Mouse (Mus musculus) Patski (cell line): ENCODE measurements around the gene Eml1. TPM values are rescaled to one million over a fixed set of nuclear protein-coding genes. Genes with fewer than 3 reads are reported as not detected.

Experiments
- ATAC-seq: fragments of 100-300 bp; one replicate; pipeline ENCODE4 v1.8.0; 2021
- CTCF ChIA-PET: fragments of 350-600 bp; sonication (Branson Sonifier 250); formaldehyde crosslinking; loops from one replicate; lab custom pipeline; 2022; ENCODE audit warnings: inconsistent platforms; lab: Charles Lee
- POLR2A ChIA-PET: fragments of 350-600 bp; sonication (Branson Sonifier 250); formaldehyde crosslinking; loops from one replicate; lab custom pipeline; 2022; ENCODE audit warnings: antibody characterized with exemption, inconsistent platforms; lab: Charles Lee
- DNase-seq: peaks from one replicate; pipeline ENCODE4 v3.0.0-alpha.2; 2011; ENCODE audit warnings: low read depth, low spot score
- H3K27me3 ChIP-seq: fragments of 371-371 bp; one replicate; pipeline ENCODE4 v1.5.1; 2021
- CTCF ChIP-seq: fragments of 100-300 bp; IDR thresholded peaks from one replicate; pipeline ENCODE4 v1.5.1; 2021
- in situ Hi-C: fragments of 300-500 bp; cut with MboI; formaldehyde crosslinking; loops from 3 replicates; pipeline ENCODE4 v1.11.1; 2018; ENCODE audit warnings: low pct_unique_long_range_greater_than_20kb, mixed read lengths
- polyA plus RNA-seq: library from polyadenylated mRNA; unstranded; gene quantifications from one replicate; pipeline ENCODE4 v1.2.3, GENCODE M21; 2021

Gene Eml1
- polyA plus RNA-seq, 1 experiment from 2014 or later: 56.9 TPM

DNA sequence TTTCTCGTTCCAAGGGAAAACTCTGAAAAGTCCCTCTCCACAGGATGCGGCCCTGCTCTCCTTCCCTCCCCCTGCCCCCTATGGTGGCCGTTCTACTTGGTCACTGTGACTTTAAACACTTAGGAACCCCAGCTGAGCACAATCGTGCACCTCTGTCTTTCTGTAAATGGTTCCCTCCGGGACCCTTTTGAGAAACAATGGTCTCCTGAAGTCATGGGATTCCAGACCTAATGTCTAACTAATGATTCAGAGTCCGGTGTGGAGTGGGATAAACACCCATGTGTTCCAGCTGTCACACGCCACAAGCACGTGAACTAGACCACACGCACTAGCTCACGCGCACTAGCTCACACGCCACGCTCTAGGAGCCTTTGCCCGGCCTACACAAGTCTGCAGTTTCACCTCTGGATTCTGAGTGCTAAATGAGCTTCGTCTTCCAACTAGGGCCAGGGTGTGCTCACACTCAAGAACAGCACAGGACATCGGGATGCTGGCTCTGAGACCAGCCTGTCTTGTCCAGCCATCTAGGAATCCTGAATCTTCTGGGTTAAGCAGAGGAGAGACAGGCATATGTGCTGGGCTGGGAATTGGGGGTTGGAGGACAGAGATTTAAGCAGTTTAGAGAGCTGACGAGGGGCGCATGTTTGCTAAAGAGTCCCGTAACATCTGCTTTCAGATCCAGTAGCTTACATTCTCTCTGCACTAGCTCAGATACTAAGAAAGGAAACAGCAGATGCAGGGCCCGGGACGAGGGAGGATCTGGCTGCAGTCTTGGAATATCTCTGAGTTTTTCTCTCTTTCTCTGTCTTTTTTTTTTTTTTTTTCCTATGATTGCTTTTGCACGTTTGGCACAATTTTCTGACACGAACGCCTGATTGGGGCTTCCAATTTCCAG, 65.5 kb downstream of the Eml1 start:
- CTCF ChIA-PET: interaction anchor here (1.0 to 1.2 kb wide), 2 partner anchors 12 to 14 kb away, joined by 3 to 4 read pairs; no protein-coding TSS in a partner anchor
- in situ Hi-C loops: no loop called here
- POLR2A ChIA-PET: interaction anchor here (0.7 kb wide), 1 partner anchor 233 kb away, joined by 4 read pairs; no protein-coding TSS in a partner anchor
- no peak for TF ChIP-seq CTCF
- no peak for DNase-seq
- H3K27me3 ChIP-seq: no peaks in the 10 kb centered on the region
- ATAC-seq: no peak

DNA sequence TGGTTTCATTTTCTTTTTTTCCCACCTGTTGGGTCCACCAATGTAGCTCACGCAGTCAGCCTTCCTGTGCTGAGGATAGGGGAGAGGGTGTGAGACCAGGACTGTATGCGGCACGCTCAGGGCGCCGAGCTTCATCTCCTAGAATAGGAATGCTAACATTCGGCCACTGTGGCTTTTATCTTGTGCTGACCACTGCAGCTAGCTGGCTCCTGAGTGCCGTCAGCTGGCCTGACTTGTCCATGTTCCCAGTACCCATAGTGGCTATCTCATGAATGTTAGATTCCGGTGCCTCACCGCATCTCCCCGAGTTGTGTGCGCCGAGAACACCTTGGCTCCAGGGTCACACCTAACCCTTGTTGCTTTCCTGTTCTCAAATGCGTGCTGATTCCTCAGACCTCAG, 66.7 kb downstream of the Eml1 start:
- no peak for ATAC-seq
- no peaks in the 10 kb centered on the region for H3K27me3 ChIP-seq
- in situ Hi-C loops: no loop called here
- no peak for TF ChIP-seq CTCF
- CTCF ChIA-PET: interaction anchor here (1.2 kb wide), 1 partner anchor 15 kb away, joined by 3 read pairs; no protein-coding TSS in a partner anchor
- POLR2A ChIA-PET: no interaction called here
- DNase-seq: no peak

DNA sequence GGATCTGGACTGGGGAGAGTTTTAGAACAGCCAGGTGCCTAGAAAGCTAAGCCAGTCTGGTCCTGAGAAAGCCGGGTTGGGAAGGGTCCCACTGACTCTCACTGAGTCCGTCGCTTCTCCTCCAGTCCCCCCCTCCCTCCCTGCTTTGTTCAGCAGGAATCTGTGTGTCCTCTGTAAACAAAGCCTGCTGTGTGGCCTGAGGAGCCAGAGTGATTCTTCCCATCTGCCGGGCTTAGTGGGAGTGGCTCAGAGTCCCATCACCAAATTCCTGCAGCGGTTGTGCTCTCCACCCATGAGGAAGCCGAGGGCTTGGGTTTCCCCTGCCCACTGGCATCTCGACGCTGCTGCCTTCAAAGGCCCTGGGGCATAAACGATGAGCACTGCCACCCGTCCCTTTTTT, 72.5 kb downstream of the Eml1 start:
- no peak for TF ChIP-seq CTCF
- ChIA-PET POLR2A (no interaction called here), CTCF (no interaction called here)
- DNase-seq (no peak), ATAC-seq (no peak)
- no peaks in the 10 kb centered on the region for H3K27me3 ChIP-seq
- in situ Hi-C loops: no loop called here

DNA sequence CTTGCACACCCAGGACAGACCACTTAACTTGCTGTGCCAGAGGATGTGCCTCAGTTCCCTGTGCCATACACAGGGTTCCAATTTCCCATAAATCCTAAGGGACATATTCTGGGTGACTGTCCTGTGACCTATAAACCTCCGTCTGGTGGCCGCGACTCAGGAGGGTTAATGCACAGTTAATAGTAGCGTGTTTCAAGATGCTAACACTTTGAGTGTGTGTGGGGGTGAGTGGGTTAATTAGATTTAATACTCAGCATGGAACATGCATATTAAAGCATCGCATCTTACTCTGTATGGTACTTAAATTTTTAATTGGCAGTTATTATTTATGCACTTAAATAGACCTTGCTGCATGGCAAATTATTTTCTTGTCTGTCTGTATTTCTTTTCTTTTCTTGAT, 73.0 kb downstream of the Eml1 start:
- DNase-seq (no peak), ATAC-seq (no peak)
- in situ Hi-C loops: no loop called here
- no peak for TF ChIP-seq CTCF
- no peaks in the 10 kb centered on the region for H3K27me3 ChIP-seq
- CTCF ChIA-PET: no interaction called here
- POLR2A ChIA-PET: no interaction called here

DNA sequence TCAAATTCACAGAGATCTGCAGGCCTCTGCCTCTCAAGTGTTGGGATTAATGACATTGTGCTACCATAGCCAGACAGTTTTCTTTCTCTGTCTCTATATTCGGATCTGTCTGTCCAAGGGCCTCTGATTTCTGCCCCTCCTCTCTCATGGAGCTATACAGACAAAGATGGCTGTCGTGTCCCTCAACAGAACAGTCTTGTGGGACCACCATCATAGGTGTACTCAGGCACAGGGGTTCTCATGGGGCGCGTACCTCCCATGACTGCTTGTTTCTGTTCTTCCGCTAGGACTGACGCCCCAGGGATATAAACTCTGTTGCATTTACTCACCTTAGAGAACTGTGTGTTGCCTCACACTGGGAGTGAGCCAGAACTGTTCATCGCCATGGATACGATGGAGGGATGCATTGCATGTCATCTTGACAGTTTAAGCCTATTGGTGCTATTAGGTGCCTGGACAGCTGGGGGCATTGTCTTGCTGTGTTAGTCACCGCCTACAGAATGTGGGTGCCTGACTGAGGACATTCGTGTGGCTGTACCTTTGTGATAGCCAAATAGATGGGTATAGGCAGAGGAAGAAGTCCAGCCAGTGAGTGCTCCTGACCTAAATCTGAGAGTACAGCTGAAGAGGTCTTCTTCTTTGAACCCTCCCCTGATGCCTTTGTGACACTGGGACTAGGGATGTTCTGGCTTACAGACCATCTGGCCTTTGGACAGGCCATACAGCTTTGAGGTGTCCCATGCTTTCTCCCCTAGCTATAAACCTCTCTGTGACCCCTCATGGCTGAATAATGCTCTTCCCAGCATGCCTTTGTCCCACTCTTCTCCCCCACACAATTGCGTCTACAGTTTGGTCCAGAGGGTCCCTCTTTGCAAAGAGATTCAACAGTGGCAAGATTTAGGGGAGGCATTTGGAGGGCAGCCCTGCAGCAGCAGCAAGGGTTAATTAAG, 73.7 kb downstream of the Eml1 start:
- DNase-seq (no peak), ATAC-seq (peak; percentile 39)
- ChIA-PET CTCF (interaction anchor here (1.4 kb wide), 1 partner anchor 20 kb away, joined by 3 read pairs; no protein-coding TSS in a partner anchor), POLR2A (no interaction called here)
- in situ Hi-C loops: no loop called here
- TF ChIP-seq CTCF: no peak
- H3K27me3 ChIP-seq: no peaks in the 10 kb centered on the region

DNA sequence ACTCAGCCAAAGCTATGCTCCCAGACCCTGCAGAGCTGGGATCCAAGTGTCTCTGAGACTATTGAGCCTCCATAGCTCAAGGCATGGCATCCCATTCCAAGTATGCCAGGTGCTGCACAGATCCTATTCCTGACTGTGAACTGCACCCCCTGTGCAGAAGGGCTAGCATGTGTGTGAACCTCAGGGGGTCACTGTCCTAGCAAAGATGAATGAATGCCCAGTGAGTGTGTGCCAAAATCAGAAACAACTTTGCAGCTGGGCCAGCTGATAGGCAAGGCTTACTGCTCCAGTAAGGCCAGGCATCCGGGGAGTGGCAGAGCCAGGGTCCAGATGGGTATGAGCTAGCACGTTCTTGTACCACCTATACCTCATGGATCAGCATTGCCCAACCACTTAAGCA, 76.0 kb downstream of the Eml1 start:
- no peaks in the 10 kb centered on the region for H3K27me3 ChIP-seq
- DNase-seq (no peak), ATAC-seq (no peak)
- TF ChIP-seq CTCF: no peak
- ChIA-PET POLR2A (no interaction called here), CTCF (interaction anchor here (1.4 kb wide), 1 partner anchor 15 kb away, joined by 4 read pairs; no protein-coding TSS in a partner anchor)
- in situ Hi-C loops: no loop called here

DNA sequence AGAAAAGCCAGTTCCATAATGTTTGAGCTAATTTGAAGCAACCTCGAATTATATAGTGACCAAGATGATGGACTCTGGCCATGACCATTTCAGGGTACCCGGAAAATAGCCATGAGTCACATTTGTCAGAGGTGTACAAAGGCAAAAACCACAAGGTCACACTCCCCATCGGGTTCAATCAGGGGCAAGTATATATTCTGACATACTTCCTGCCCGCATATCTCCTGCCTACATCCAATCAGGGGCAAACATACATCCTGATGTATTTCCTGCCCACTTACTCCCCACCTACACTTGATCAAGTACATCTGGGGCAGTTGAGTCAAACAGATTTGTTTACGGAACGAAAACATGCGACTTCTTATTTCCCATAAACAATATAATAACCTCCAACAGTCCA, 77.6 kb downstream of the Eml1 start:
- DNase-seq: no peak
- no peak for ATAC-seq
- POLR2A ChIA-PET: no interaction called here
- TF ChIP-seq CTCF: no peak
- in situ Hi-C loops: no loop called here
- no peaks in the 10 kb centered on the region for H3K27me3 ChIP-seq
- CTCF ChIA-PET: no interaction called here

DNA sequence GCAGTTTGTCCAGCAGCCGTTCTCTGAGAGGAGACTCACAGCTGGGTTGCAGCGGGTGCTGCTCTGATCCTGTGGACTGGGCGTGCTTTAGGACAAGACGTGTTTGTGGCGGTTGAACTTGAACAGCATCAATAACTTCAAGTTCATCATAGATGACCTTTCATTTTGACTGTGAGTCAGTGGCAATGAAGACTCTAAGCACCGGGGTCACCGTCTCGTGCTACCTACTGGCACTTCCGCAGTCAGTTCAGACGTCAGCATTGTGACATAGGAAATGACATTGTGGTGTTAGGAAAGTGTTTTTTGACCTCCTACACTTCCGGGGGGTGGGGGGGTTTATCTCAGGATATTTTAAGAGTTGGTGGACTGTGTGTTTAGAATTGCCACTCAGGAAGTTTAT, 79.2 kb downstream of the Eml1 start:
- ChIA-PET POLR2A (no interaction called here), CTCF (no interaction called here)
- DNase-seq (no peak), ATAC-seq (no peak)
- no peaks in the 10 kb centered on the region for H3K27me3 ChIP-seq
- no peak for TF ChIP-seq CTCF
- in situ Hi-C loops: no loop called here

DNA sequence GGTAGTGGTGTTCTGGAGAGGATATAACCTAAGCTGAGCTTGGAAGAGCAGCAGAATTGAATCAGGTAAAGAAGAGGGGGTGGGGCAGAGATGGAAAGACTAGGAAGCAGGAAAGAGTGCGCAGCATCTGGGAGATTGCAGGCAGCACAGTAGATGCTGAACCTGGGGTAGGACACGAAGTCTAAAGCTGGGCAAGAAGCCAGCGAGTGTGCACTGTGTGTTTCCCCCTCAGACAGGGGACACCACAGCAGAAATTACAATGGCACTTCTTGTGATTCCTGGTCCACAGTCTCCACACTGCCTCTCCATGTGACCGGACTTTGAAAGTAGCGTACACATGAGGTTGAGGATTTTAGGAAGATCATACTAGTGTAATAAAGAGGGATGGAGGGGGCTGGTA, 79.8 kb downstream of the Eml1 start:
- no peak for ATAC-seq
- POLR2A ChIA-PET: no interaction called here
- DNase-seq: no peak
- TF ChIP-seq CTCF: no peak
- in situ Hi-C loops: no loop called here
- CTCF ChIA-PET: no interaction called here
- no peaks in the 10 kb centered on the region for H3K27me3 ChIP-seq

DNA sequence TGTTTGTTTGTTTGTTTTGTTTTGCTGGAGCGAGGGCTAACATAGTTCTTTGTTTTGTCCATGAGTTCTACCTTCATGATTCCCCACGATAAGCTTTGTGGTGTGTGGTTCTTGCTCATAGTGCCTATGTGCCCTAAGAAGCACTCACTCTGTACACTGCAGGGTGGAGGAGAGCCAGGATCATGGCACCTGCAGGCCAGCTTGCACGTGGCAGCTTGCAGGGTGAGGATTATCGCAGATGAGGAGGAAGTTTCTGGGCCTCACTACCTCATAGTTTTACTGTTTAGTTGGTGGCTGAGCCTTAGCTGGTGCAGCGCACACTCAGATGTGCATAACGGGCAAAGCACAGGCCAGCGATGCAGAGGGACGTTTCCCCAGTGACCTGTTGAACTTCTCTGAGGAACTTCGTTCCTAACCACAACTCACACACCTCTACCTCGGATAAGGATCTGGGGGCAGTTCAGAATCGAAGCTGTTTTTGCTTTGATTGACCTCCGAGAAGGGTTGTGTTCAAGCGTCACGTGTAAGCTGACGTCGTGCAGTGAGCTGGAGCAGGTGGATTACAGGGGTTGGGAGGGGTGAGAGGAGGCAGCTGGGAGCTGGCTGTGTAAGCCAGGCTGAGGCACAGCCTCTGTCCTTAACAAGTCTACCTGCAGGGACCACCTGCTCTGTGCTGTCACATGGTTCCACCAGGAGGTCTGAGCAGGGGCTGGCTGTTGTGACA, 81.6 kb downstream of the Eml1 start:
- ATAC-seq (no peak), DNase-seq (no peak)
- ChIA-PET CTCF (no interaction called here), POLR2A (no interaction called here)
- no peak for TF ChIP-seq CTCF
- in situ Hi-C loops: no loop called here
- no peaks in the 10 kb centered on the region for H3K27me3 ChIP-seq
